Mouse (Mus musculus): ENCODE data around the gene Mapk14.

DNA sequence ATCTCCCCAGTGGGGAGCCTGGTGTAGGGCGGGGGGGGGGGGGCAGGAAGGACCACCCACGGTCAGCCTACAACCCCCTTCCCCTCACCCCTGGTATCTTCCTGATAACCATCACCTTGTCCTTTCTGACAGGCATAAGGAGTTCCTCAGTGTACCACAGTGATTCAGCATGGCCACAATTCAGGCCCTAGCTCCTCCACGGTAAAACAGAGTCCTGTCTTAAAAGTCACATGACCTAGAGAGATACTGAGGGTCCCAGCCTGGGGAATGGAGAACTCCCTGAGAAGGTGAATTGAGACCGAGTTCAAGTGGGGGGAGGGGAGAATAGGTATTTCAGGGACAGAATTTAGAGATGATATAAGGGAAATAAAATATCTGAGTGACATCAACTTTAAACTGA, 3.8 kb upstream of the Mapk14 start:
- TF ChIP-seq CTCF (conservative IDR thresholded peaks at IDR 0.05; ENCODE audit: insufficient read depth, insufficient read length, low read depth, low read length) (no peak), POLR2A (IDR thresholded peaks at IDR 0.05; ENCODE audit: low read depth, low read length) (no peak)

Data from kidney, adult 2 months (tissue).